Mouse (Mus musculus) heart, embryonic 12.5 days (tissue): ENCODE results near the gene Dlst. TPM values are rescaled to one million over a fixed set of nuclear protein-coding genes. Genes with fewer than 3 reads are reported as not detected.
"Not testable (repeated sequence)": the region's sequence is repeated elsewhere in the genome, so short reads cannot be mapped to it uniquely, and the experiment has no call there.

ENCODE experiments used
- ATAC-seq: fragments of 200-750 bp; cut with Nextera tagmentation; 2 replicates; pipeline ENCODE4 v1.8.0; 2017; ENCODE audit warnings: moderate TSS enrichment, moderate library complexity; ENCODE audit not compliant: insufficient number of reproducible peaks, low FRiP score
- H3K27ac ChIP-seq: fragments of 300-500 bp; sonication (generic); 2 replicates; pipeline ENCODE4 v1.5.1; 2016; ENCODE audit warnings: mild to moderate bottlenecking, moderate library complexity; ENCODE audit not compliant: poor library complexity, severe bottlenecking
- H3K27me3 ChIP-seq: fragments of 300-500 bp; sonication (generic); replicated peaks from 2 replicates; pipeline ENCODE4 v1.6.1; 2016; ENCODE audit warnings: mild to moderate bottlenecking, moderate library complexity
- H3K36me3 ChIP-seq: fragments of 300-500 bp; sonication (generic); 2 replicates; pipeline ENCODE4 v1.6.1; 2016; ENCODE audit warnings: mild to moderate bottlenecking, moderate library complexity
- H3K4me1 ChIP-seq: fragments of 300-500 bp; sonication (generic); replicated peaks from 2 replicates; pipeline ENCODE4 v1.6.1; 2016; ENCODE audit warnings: mild to moderate bottlenecking
- H3K4me2 ChIP-seq: fragments of 300-500 bp; sonication (generic); 2 replicates; pipeline ENCODE4 v1.6.1; 2016; ENCODE audit warnings: mild to moderate bottlenecking, moderate library complexity
- H3K4me3 ChIP-seq: fragments of 300-500 bp; sonication (generic); 2 replicates; pipeline ENCODE4 v1.5.1; 2016; ENCODE audit warnings: mild to moderate bottlenecking
- H3K9ac ChIP-seq: fragments of 300-500 bp; sonication (generic); 2 replicates; pipeline ENCODE4 v1.6.1; 2016; ENCODE audit warnings: mild to moderate bottlenecking, moderate library complexity
- H3K9me3 ChIP-seq: fragments of 300-500 bp; sonication (generic); replicated peaks from 2 replicates; pipeline ENCODE4 v1.6.1; 2016; ENCODE audit warnings: mild to moderate bottlenecking, moderate library complexity
- WGBS: fragments of 180-500 bp; shearing (Covaris S2); methylation state at CpG from one replicate; pipeline ENCODE4 v1.1.7; 2016; 5-methylcytosine and 5-hydroxymethylcytosine counted together
- polyA plus RNA-seq: library from polyadenylated mRNA; unstranded; fragments of >200 nt; fragmentation: Nextera tagmentation; extraction: Ambion mirVana; gene quantifications from 2 replicates; pipeline ENCODE4 v1.2.1, GENCODE M21; 2016

Dlst gene
- polyA plus RNA-seq, 1 experiment from 2014 or later = 197 TPM

DNA sequence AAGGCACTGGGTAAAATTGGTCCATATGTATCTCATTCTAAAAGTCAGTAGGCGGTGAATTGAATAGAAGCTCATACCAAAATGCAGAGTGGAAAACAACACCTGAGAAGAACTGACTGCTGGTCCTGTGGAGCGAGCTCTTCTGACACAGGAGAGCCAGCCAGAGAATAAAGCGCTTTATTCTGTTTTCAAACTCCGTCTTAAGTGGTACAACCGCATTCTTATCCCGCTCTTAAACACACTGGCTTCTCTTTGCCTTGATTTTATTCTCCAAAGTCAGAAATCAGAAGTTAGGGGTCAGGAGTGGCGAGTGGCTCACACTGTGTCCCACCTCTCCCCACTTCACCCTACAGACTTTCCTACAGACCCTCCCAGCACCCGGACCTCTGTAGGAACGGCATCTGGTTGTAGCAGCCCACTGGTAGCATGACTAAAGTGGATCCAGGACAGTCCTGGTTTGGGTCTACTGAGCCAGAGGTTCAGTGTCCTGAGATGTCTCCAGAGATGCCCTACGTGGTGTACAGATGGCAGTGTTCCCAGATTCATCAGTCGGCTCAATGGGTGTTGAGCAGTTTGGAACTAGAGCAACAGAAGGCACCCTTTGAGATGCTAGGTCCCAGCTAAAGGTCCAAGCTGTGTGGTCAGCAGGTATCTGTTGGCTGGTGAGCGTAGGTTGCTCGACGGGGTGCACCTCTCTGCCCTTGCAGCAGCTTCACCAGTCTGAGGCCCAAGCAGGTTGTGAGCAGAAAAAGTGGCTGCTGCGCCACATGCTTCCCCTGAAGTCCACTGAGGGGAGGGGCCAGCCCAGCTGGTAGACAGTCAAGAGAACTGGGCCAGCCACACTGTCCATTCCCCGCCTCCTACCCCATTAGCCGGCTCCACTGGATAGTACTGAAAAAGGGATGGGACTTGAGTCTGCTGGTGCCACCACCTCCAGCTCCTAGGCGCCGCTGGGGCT is 25.2 kb downstream of the Dlst start:
- peaks cover 24% of the 10 kb centered on the region; the same call in 1 of the 2 replicates for H3K27me3 ChIP-seq
- peaks cover 10% of the 10 kb centered on the region for H3K4me1 ChIP-seq
- 73% methylated on average over 19 of the region's 19 CpGs for WGBS
- peaks cover 44% of the 10 kb centered on the region for H3K36me3 ChIP-seq
- no peak overlapping the region; the same call in 1 of the 2 replicates for H3K9ac ChIP-seq
- no peak overlapping the region for H3K27ac ChIP-seq
- H3K9me3 ChIP-seq = no peaks in the 10 kb centered on the region
- no peak; the same call in 1 of the 2 replicates for ATAC-seq
- H3K4me3 ChIP-seq = no peak overlapping the region
- H3K4me2 ChIP-seq = no peak overlapping the region

DNA sequence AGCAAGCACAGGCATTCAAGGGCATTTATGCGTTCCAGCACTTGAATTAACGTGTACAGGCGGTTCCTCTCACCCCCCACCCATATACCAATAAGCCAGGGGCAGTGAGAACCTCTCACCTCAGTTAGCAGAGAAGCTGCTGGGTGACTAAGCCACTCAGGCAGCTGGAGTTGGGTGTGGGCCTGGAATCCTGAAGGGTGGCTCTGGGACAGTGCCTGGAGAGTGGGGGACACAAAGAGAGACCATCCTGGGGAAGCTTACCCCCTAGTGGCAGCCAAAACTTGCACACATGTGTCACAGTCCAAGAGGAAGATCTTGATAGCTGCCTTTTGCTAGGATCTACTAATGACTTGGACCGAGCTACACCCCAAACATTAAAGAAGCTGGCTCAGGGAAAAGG is 26.0 kb downstream of the Dlst start:
- no peak for ATAC-seq
- Histone ChIP-seq H3K4me1 (peaks cover 10% of the 10 kb centered on the region), H3K9me3 (no peaks in the 10 kb centered on the region), H3K4me2 (no peak overlapping the region), H3K27me3 (peaks cover 28% of the 10 kb centered on the region; the same call in 1 of the 2 replicates), H3K4me3 (no peak overlapping the region), H3K27ac (no peak overlapping the region), H3K9ac (no peak overlapping the region), H3K36me3 (peaks cover 37% of the 10 kb centered on the region)
- WGBS = 77% methylated on average over 4 of the region's 4 CpGs

DNA sequence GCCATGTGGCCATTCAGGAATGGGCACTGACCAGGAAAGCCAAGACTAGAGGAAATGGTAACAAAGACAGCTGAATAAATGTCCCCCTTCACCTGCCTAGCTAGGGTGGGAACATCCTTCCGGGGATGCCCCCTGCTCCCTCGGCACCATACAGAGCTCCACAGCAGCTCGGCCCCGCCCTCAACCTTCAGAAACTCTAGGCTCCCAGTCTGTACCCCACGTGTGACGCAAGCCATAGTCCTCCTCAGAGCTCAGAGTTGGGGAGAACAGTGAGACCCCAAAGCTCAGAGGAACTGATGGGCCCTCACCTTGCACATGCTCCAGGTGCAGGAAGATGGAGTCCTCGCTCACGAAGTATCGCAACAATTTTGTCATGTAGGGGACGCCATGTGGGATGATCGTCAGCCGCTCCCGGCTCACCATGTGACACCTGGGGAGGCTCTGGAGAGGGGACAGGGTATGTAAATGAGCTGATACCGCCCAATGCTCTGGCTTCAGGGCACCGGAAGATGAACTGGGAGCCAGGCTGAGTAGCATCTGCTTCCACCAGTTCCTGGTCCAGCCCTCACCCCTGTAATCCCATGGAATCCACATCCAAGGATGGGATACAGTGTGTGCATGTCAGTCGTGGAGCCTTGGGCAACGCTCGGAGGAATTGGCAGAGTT is 29.5 kb downstream of the Dlst start:
- no peak for ATAC-seq
- H3K27ac ChIP-seq = no peak overlapping the region
- peak overlapping the region; percentile 23 for H3K4me2 ChIP-seq
- H3K27me3 ChIP-seq = peaks cover 33% of the 10 kb centered on the region
- H3K36me3 ChIP-seq = peaks cover 7% of the 10 kb centered on the region
- peaks cover 12% of the 10 kb centered on the region for H3K4me1 ChIP-seq
- 29% methylated on average over 18 of the region's 18 CpGs for WGBS
- H3K9ac ChIP-seq = no peak overlapping the region
- no peaks in the 10 kb centered on the region for H3K9me3 ChIP-seq
- H3K4me3 ChIP-seq = no peak overlapping the region

DNA sequence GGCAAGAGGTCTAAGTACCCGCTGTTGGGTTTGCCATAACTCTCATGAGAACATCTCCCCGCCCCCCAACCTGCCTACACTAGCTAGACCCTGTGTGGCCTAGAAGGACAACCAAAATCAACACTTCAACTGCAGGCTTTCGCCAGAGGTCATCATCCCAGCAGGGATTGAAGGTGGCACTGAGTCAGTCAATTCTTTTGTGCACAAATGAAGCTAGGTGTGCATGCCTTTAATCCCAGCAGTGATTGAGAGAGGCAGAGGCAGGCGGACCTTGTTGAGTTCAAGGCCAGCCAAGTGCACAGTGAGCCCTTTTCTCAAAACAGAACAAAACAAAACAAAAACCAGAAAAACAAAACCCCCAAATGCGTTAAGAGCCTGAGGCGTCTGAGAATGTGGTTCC is 30.5 kb downstream of the Dlst start:
- Histone ChIP-seq H3K4me2 (no peak overlapping the region), H3K9me3 (no peaks in the 10 kb centered on the region), H3K4me3 (no peak overlapping the region), H3K9ac (no peak overlapping the region), H3K36me3 (no peaks in the 10 kb centered on the region), H3K27ac (no peak overlapping the region), H3K27me3 (peaks cover 33% of the 10 kb centered on the region), H3K4me1 (peaks cover 17% of the 10 kb centered on the region)
- 68% methylated on average over 6 of the region's 6 CpGs for WGBS
- ATAC-seq = no peak

DNA sequence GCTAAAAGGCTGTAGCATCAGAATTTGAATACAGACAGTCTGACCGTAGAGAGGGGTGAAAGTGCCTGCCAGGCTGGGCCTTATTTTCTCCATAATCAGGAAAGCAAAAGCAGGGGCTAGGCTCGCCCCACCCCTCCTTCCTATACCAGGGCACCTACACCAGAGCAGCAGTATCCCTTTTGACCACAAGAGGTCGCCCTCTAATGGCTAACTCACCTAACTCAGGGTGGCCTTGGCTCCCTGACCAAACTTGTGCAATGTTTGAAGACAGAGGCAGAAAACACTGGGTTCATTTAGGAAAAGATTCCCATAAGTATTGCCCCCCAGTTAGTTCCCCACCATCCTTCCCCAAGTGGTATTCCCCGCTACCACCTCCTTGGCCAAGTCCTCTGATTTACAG is 32.2 kb downstream of the Dlst start:
- WGBS = 14% methylated on average over 4 of the region's 4 CpGs
- peaks cover 20% of the 10 kb centered on the region for H3K4me1 ChIP-seq
- H3K36me3 ChIP-seq = no peaks in the 10 kb centered on the region
- H3K9me3 ChIP-seq = no peaks in the 10 kb centered on the region
- no peak overlapping the region for H3K4me2 ChIP-seq
- no peak for ATAC-seq
- H3K9ac ChIP-seq = no peak overlapping the region
- no peak overlapping the region for H3K27ac ChIP-seq
- peaks cover 33% of the 10 kb centered on the region for H3K27me3 ChIP-seq
- H3K4me3 ChIP-seq = no peak overlapping the region

DNA sequence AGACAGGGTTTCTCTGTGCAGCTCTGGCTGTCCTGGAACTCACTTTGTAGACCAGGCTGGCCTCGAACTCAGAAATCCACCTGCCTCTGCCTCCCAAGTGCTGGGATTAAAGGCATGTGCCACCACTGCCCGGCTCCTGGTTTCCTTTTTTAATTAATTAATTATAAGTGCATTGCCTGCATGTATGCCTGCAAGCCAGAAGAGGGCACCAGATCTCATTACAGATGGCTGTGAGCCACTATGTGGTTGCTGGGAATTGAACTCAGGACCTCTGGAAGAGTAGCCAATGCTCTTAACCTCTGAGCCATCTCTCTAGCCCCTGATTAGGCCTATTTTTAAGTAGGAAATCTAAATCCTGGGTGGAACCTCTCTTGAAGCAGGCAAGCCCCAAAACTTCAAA is 33.6 kb downstream of the Dlst start:
- Histone ChIP-seq H3K27me3 (peaks cover 24% of the 10 kb centered on the region), H3K4me1 (peaks cover 20% of the 10 kb centered on the region)
- not testable (repeated sequence) for H3K36me3 ChIP-seq, H3K9ac ChIP-seq, ATAC-seq, H3K27ac ChIP-seq, H3K4me3 ChIP-seq, H3K9me3 ChIP-seq, H3K4me2 ChIP-seq
- 66% methylated on average over 2 of the region's 2 CpGs for WGBS

DNA sequence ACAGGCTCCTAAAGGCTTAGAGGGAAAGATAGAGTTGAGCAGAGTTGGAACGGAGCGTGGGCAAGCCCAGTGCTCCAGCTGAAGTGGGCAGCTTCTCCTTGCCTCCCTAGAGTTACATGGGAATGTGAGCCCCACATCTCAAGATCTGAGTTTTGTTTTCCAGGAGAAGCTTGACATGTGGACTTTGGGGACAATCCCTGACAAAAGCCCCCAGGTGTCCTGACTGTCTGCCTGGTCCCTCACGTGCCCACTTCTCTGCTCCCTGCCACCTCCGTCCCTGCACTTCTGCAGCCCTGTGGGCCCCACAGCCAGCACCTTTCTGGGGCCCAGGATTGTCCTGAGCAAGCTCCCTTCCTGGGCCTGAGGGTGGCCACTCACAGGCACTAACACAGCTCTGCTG is 34.2 kb downstream of the Dlst start:
- Histone ChIP-seq H3K27ac (no peak overlapping the region), H3K9me3 (no peaks in the 10 kb centered on the region), H3K4me1 (peaks cover 20% of the 10 kb centered on the region), H3K27me3 (peaks cover 21% of the 10 kb centered on the region), H3K4me3 (no peak overlapping the region), H3K4me2 (no peak overlapping the region), H3K9ac (no peak overlapping the region), H3K36me3 (no peaks in the 10 kb centered on the region)
- WGBS = 93% methylated on average over 4 of the region's 4 CpGs
- no peak for ATAC-seq

DNA sequence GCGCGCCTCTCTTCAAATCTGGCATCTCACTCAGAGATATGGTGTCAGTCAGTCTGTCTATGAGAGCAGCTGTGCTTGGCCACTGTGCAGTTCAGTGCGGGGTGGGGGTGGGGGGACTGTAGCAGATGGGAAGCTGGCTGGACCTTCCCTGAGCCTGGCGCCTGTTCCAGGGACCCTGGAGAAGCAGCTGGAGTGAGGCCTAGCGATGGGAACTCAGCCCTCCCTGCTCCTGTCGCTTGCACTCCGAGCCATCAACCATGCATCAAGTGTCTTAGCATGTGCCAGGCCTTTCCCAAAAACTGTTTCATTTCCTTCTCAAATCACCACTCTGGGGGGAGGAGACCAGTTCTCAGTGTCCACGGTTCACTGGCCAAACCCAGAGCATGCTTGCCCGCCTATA is 35.0 kb downstream of the Dlst start:
- 56% methylated on average over 9 of the region's 9 CpGs for WGBS

DNA sequence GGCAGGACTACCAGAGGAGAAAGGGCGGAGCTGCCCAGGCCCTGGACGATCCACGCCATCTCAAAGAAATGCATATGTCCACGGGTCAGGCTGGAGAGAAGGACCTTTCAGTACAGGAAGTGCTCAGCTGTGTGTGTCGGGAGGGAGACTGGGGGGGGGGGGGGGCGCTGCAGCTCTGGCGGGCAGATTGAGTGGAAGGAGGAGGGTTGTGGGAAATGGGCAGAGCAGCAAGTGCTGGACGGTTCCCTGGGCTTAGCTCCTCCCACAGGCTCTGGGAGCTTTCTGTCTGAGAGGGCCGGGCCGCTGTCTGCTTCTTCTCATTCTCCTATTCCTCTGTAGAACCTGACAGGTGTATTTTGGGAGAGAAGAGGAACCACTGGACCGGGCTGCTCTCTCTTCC is 35.7 kb downstream of the Dlst start:
- Histone ChIP-seq H3K27me3 (peaks cover 22% of the 10 kb centered on the region), H3K36me3 (no peaks in the 10 kb centered on the region), H3K9ac (no peak overlapping the region), H3K4me1 (peaks cover 31% of the 10 kb centered on the region), H3K9me3 (no peaks in the 10 kb centered on the region), H3K27ac (no peak overlapping the region), H3K4me2 (peak overlapping the region; percentile 7), H3K4me3 (no peak overlapping the region)
- WGBS = 23% methylated on average over 10 of the region's 11 CpGs
- no peak for ATAC-seq

More for the DNA sequence above, 35.0 kb downstream of the Dlst start:
- Histone ChIP-seq H3K27me3 (peaks cover 21% of the 10 kb centered on the region), H3K36me3 (no peaks in the 10 kb centered on the region), H3K4me2 (no peak overlapping the region), H3K4me1 (peaks cover 25% of the 10 kb centered on the region), H3K9ac (no peak overlapping the region), H3K27ac (no peak overlapping the region), H3K4me3 (no peak overlapping the region), H3K9me3 (no peaks in the 10 kb centered on the region)
- no peak for ATAC-seq

DNA sequence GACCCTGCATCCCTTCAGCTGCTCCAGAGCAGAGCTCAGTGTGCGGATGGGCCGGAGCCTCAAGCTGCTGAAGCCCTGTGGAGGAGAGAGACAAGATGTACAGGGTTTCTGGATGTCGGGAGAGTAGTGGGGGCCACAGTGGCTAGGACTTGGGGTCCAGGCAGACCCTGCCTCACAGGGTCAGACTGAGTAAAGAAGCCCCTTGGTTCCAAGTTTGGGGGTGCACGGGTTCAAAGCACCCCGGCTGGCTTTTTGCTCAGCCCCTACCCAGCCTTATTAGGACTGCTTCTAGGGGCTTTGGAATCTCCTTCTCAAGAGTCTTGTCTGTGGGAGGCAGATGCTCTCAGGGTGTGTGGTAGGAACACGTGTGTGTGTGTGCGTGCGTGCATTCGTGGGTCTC is 36.2 kb downstream of the Dlst start:
- Histone ChIP-seq H3K4me2 (peak overlapping the region; percentile 7), H3K27ac (no peak overlapping the region), H3K4me1 (peaks cover 31% of the 10 kb centered on the region), H3K4me3 (no peak overlapping the region), H3K9ac (no peak overlapping the region), H3K36me3 (no peaks in the 10 kb centered on the region), H3K27me3 (peaks cover 22% of the 10 kb centered on the region), H3K9me3 (no peaks in the 10 kb centered on the region)
- ATAC-seq = no peak
- WGBS = 70% methylated on average over 9 of the region's 9 CpGs

DNA sequence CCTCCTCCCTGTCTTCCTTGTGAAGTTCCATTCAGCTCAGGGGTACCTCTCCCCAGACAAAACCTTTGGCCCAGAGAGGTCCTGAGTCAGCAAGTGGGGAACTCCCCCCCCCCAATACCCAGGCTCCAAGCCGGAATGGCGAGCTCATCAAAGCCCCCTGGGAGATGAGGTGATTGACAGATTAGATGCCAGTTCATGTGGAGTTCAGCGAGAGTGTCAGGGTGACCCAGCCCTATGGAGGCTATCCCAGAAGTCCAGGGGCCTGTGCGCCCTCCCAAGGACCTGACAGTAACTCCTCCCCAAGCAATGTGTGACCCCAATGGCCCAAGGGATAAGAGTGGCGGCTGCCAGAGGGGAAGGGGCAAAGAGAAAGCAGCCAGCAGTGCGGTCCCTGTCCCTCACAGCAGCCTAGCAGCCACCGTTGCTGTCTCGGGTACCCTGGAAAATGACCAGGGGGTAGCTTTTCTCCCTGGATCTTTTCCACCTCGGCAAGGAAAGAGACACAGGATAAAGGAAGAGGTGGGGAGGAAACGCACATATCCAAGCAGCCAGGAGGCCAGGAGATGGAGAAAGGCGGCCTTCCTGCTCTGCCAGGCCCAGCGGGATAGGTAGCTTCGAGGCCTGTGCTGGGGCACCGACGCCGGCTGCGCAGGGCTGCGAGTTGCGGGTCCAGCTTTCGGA is 39.8 kb downstream of the Dlst start:
- H3K9me3 ChIP-seq = 0 out of 2 replicates have a peak, but pooled peaks cover 3% of the 10 kb centered on the region
- peak; percentile 44 for ATAC-seq
- WGBS = 9% methylated on average over 20 of the region's 20 CpGs

More for the DNA sequence above, 39.8 kb downstream of the Dlst start:
- peak overlapping the region; percentile 37 for H3K4me3 ChIP-seq
- no peaks in the 10 kb centered on the region for H3K36me3 ChIP-seq
- H3K27ac ChIP-seq = no peak overlapping the region
- peaks cover 26% of the 10 kb centered on the region for H3K4me1 ChIP-seq
- H3K27me3 ChIP-seq = peaks cover 20% of the 10 kb centered on the region
- H3K9ac ChIP-seq = peak overlapping the region; percentile 7; the same call in 1 of the 2 replicates
- H3K4me2 ChIP-seq = peak overlapping the region; percentile 68
